Mouse (Mus musculus): Measurements from ENCODE around the gene Flt3.

GRCm38 (mm10) chr5:147389052-147389451 lies 11.2 kb downstream of the Flt3 start:
- TF ChIP-seq EP300 (IDR thresholded peaks at IDR 0.05; ENCODE audit: insufficient read depth, low read depth, low read length) (no peak), CTCF (IDR thresholded peaks at IDR 0.05) (no peak), POLR2A (IDR thresholded peaks at IDR 0.05; ENCODE audit: insufficient read depth, low read depth, low read length) (no peak)

Data from heart, adult 2 months (tissue).